Mouse (Mus musculus) adrenal gland, postnatal 4 days (tissue): ENCODE data around the gene Smarca4. TPM values are rescaled to one million over a fixed set of nuclear protein-coding genes. Genes with fewer than 3 reads are reported as not detected.
"Not testable (repeated sequence)": the region's sequence is repeated elsewhere in the genome, so short reads cannot be mapped to it uniquely, and the experiment has no call there.

Experiments used
- DNase-seq, 2 experiments: peaks; one replicate each; pipeline ENCODE4 v3.0.0; 2021 to 2022; ENCODE audit warnings: low spot score in 2 of 2, mixed read lengths in 2 of 2
- long read RNA-seq, 2 experiments: library from polyadenylated mRNA; stranded (forward); transcript quantifications; one replicate each; pipeline ENCODE4 v2.0.0; 2021
- total RNA-seq, 2 experiments: library from RNA; stranded (reverse); gene quantifications; 2 replicates each; pipeline ENCODE4 v1.2.3; 2021

The Smarca4 gene
- 10 to 100 TPM; 86.1 to 94.8 TPM for total RNA-seq
- long read RNA-seq, experiment 1, full-length matches to known transcripts: 4 of 35 reads
- long read RNA-seq, experiment 1, partial matches to known transcripts: 24 of 35 reads
- long read RNA-seq, experiment 1, other reads (novel, unspliced or antisense): 7 of 35 reads
- long read RNA-seq, experiment 2, full-length matches to known transcripts: 1 of 59 reads
- long read RNA-seq, experiment 2, partial matches to known transcripts: 53 of 59 reads
- long read RNA-seq, experiment 2, other reads (novel, unspliced or antisense): 5 of 59 reads

GRCm38 (mm10) chr9:21615617-21616231 is at the start of gene Smarca4:
Gene Smarca4, plus strand, starts transcription at chr9:21616169.
- DNase-seq: peak; percentile 99

GRCm38 (mm10) chr9:21566538-21566937 is 49.4 kb upstream of the Smarca4 start:
- DNase-seq: no peak

GRCm38 (mm10) chr9:21567051-21567450 is 48.9 kb upstream of the Smarca4 start:
- no peak for DNase-seq

GRCm38 (mm10) chr9:21568657-21569255 is 47.2 kb upstream of the Smarca4 start:
- no peak for DNase-seq

GRCm38 (mm10) chr9:21574012-21574801 is 41.8 kb upstream of the Smarca4 start:
- DNase-seq: no peak

- no peak for DNase-seq
These were observed 40.7 kb upstream of the Smarca4 start for GRCm38 (mm10) chr9:21575253-21575652.

- no peak for DNase-seq
These were observed 39.7 kb upstream of the Smarca4 start for GRCm38 (mm10) chr9:21576286-21576685.

- no peak for DNase-seq
These were observed 37.7 kb upstream of the Smarca4 start for GRCm38 (mm10) chr9:21578226-21578625.

GRCm38 (mm10) chr9:21585401-21585800 is 30.6 kb upstream of the Smarca4 start:
- no peak for DNase-seq

GRCm38 (mm10) chr9:21587678-21588349 is 28.2 kb upstream of the Smarca4 start:
- no peak for DNase-seq

GRCm38 (mm10) chr9:21588350-21588749 is 27.6 kb upstream of the Smarca4 start:
- no peak for DNase-seq

- DNase-seq: no peak
These were observed 26.4 kb upstream of the Smarca4 start for GRCm38 (mm10) chr9:21589538-21589937.

- DNase-seq: no peak
These were observed 24.7 kb upstream of the Smarca4 start for GRCm38 (mm10) chr9:21591127-21591830.

GRCm38 (mm10) chr9:21591831-21592702 is 23.9 kb upstream of the Smarca4 start:
- no peak for DNase-seq

GRCm38 (mm10) chr9:21592703-21593121 is 23.3 kb upstream of the Smarca4 start, which contains the start of the genes Timm29 and Yipf2:
Gene Timm29, plus strand, starts transcription at chr9:21592722.
Gene Yipf2, minus strand, starts transcription at chr9:21592828.
- DNase-seq: peak; percentile 44 to 74

GRCm38 (mm10) chr9:21593122-21593721 is 22.7 kb upstream of the Smarca4 start:
- peak; percentile 33 to 44 for DNase-seq

GRCm38 (mm10) chr9:21594350-21594749 is 21.6 kb upstream of the Smarca4 start:
- not testable (repeated sequence) for DNase-seq

GRCm38 (mm10) chr9:21594838-21595237 is 21.1 kb upstream of the Smarca4 start:
- DNase-seq: no peak

- DNase-seq: no peak
These were observed 17.8 kb upstream of the Smarca4 start for GRCm38 (mm10) chr9:21598198-21598597.
